Mouse (Mus musculus) bone marrow macrophage, adult 2 months (primary cell): ENCODE measurements around the gene Gse1. TPM values are rescaled to one million over a fixed set of nuclear protein-coding genes. Genes with fewer than 3 reads are reported as not detected.

Experiments
- H3K27ac ChIP-seq: 2 replicates; pipeline ENCODE4 v1.5.1; 2012; ENCODE audit warnings: low read depth, low read length; ENCODE audit not compliant: insufficient read depth
- H3K4me1 ChIP-seq: 2 replicates; pipeline ENCODE4 v1.6.1; 2012; ENCODE audit warnings: low read length; ENCODE audit not compliant: control insufficient read depth, insufficient read depth
- H3K4me3 ChIP-seq: 2 replicates; pipeline ENCODE4 v1.5.1; 2012; ENCODE audit warnings: mild to moderate bottlenecking, low read length, moderate library complexity; ENCODE audit not compliant: insufficient read depth
- CTCF ChIP-seq: IDR thresholded peaks from 2 replicates; pipeline ENCODE4 v1.5.1; 2012; ENCODE audit warnings: low read depth, mild to moderate bottlenecking, low read length, moderate library complexity
- POLR2A ChIP-seq: IDR thresholded peaks from 2 replicates; pipeline ENCODE4 v1.6.1; 2012; ENCODE audit warnings: mild to moderate bottlenecking, low read depth, low read length, borderline replicate concordance
- polyA plus RNA-seq: library from polyadenylated mRNA; stranded (reverse); fragments of >200 nt; gene quantifications from 2 replicates; pipeline ENCODE4 v1.2.4, GENCODE M21; 2012; ENCODE audit not compliant: missing spikeins, insufficient read depth, insufficient read length

The Gse1 gene
- polyA plus RNA-seq, 1 experiment = 15.1 TPM

GRCm38 (mm10) chr8:120549321-120549921 is 321.2 kb downstream of the Gse1 start:
- TF ChIP-seq CTCF (no peak), POLR2A (no peak)
- H3K27ac ChIP-seq = no peak overlapping the region
- H3K4me1 ChIP-seq = peaks cover 22% of the 10 kb centered on the region
- no peak overlapping the region for H3K4me3 ChIP-seq

- Histone ChIP-seq H3K4me1 (peaks cover 17% of the 10 kb centered on the region), H3K4me3 (no peak overlapping the region), H3K27ac (no peak overlapping the region)
- TF ChIP-seq CTCF (no peak), POLR2A (no peak)
Measured at GRCm38 (mm10) chr8:120549922-120550321, 321.7 kb downstream of the Gse1 start.

- Histone ChIP-seq H3K4me1 (peaks cover 17% of the 10 kb centered on the region), H3K4me3 (no peak overlapping the region), H3K27ac (no peak overlapping the region)
- TF ChIP-seq CTCF (no peak), POLR2A (no peak)
Measured at GRCm38 (mm10) chr8:120550430-120550829, 322.2 kb downstream of the Gse1 start.

GRCm38 (mm10) chr8:120550937-120551676 is 322.9 kb downstream of the Gse1 start:
- no peak overlapping the region for H3K4me3 ChIP-seq

GRCm38 (mm10) chr8:120551677-120551980 is 323.4 kb downstream of the Gse1 start:
- Histone ChIP-seq H3K4me3 (no peak overlapping the region), H3K27ac (no peak overlapping the region), H3K4me1 (peaks cover 16% of the 10 kb centered on the region)
- no peak for TF ChIP-seq CTCF
- no peak for TF ChIP-seq POLR2A

More at GRCm38 (mm10) chr8:120550937-120551676, 322.9 kb downstream of the Gse1 start:
- H3K27ac ChIP-seq = no peak overlapping the region
- TF ChIP-seq POLR2A (no peak), CTCF (no peak)
- peaks cover 17% of the 10 kb centered on the region for H3K4me1 ChIP-seq

- Histone ChIP-seq H3K4me1 (peaks cover 15% of the 10 kb centered on the region), H3K4me3 (no peak overlapping the region), H3K27ac (no peak overlapping the region)
- no peak for TF ChIP-seq CTCF
- no peak for TF ChIP-seq POLR2A
Measured at GRCm38 (mm10) chr8:120552509-120552908, 324.3 kb downstream of the Gse1 start.

GRCm38 (mm10) chr8:120553441-120554123 is 325.3 kb downstream of the Gse1 start:
- peaks cover 20% of the 10 kb centered on the region for H3K4me1 ChIP-seq
- H3K4me3 ChIP-seq = no peak overlapping the region
- H3K27ac ChIP-seq = no peak overlapping the region
- TF ChIP-seq CTCF = no peak
- no peak for TF ChIP-seq POLR2A

GRCm38 (mm10) chr8:120554466-120555039 is 326.3 kb downstream of the Gse1 start:
- Histone ChIP-seq H3K4me1 (peaks cover 23% of the 10 kb centered on the region), H3K4me3 (no peak overlapping the region), H3K27ac (no peak overlapping the region)
- TF ChIP-seq CTCF (no peak), POLR2A (no peak)

- no peak overlapping the region for H3K27ac ChIP-seq
- TF ChIP-seq CTCF = no peak
- TF ChIP-seq POLR2A = no peak
- peaks cover 16% of the 10 kb centered on the region for H3K4me1 ChIP-seq
- no peak overlapping the region for H3K4me3 ChIP-seq
Measured at GRCm38 (mm10) chr8:120556198-120556892, 328.1 kb downstream of the Gse1 start.
